Mouse (Mus musculus): ENCODE results near the gene Nubp2.

DNA sequence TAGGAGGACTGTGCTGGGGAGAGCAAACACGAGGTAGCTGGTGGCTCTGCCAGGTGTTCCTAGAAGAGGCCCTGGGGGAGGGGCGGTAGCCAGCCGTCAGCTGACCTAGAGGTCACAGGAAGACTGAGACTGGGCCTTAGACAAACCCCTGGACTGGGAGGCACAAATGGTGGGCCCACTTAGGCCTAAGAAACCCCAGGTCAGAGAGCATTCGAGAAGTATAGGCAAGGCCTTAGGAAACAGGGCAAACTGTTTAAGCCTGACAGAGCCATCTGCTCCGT is 8.1 kb downstream of the Nubp2 start:
- no peak for TF ChIP-seq CTCF (IDR thresholded peaks at IDR 0.05)
- TF ChIP-seq EP300 (IDR thresholded peaks at IDR 0.05) = no peak

Measured in lung, postnatal 0 days (tissue).